Mouse (Mus musculus) kidney, adult 10 weeks (tissue): ENCODE data around the gene Olfr746. TPM values are rescaled to one million over a fixed set of nuclear protein-coding genes. Genes with fewer than 3 reads are reported as not detected.

Experiments
- polyA plus RNA-seq: library from polyadenylated mRNA; stranded (reverse); fragments of 350-450 nt; fragmentation: Illumina TruSeq; extraction: RNeasy Lipid Tissue Mini Kit (QIAGEN cat#74804); gene quantifications from one replicate; pipeline ENCODE4 v1.2.3, GENCODE M21; 2014; ENCODE audit warnings: low read depth, low replicate concordance

The Olfr746 gene
- not detected for polyA plus RNA-seq

GRCm38 (mm10) chr14:50646783-50647182, at the start of gene Olfr746:
Gene Olfr746 (plus strand): TSS chr14:50647083.

GRCm38 (mm10) chr14:50614579-50614978, 32.3 kb upstream of the Olfr746 start, which contains the start of gene Olfr744:
Gene Olfr744 (plus strand): TSS chr14:50614879.

GRCm38 (mm10) chr14:50639088-50639487, 7.8 kb upstream of the Olfr746 start, which contains the start of gene Olfr745:
Gene Olfr745 (plus strand): TSS chr14:50639388.

GRCm38 (mm10) chr14:50693106-50693505, 46.2 kb downstream of the Olfr746 start, which contains the start of gene Olfr747:
Gene Olfr747 (minus strand): TSS chr14:50693206.

Other genes with a start within 250 kb of the Olfr746 start
- not detected for gene Olfr738, start 239.5 kb upstream of the Olfr746 start, polyA plus RNA-seq
- gene Olfr739, start 228.5 kb upstream of the Olfr746 start, polyA plus RNA-seq = not detected
- not detected for gene Olfr740, start 201.5 kb upstream of the Olfr746 start, polyA plus RNA-seq
- gene Olfr741, start 174.3 kb upstream of the Olfr746 start, polyA plus RNA-seq = not detected
- not detected for gene Olfr742, start 143.5 kb upstream of the Olfr746 start, polyA plus RNA-seq
- gene Olfr743, start 125.2 kb upstream of the Olfr746 start, polyA plus RNA-seq = not detected
- not detected for gene Olfr744, start 32.2 kb upstream of the Olfr746 start, polyA plus RNA-seq
- gene Olfr745, start 7.7 kb upstream of the Olfr746 start, polyA plus RNA-seq = not detected
- not detected for gene Olfr747, start 46.1 kb downstream of the Olfr746 start, polyA plus RNA-seq
- gene Olfr748, start 60.3 kb downstream of the Olfr746 start, polyA plus RNA-seq = not detected
- gene Olfr749, start 98.0 kb downstream of the Olfr746 start, polyA plus RNA-seq = not detected
- gene Ttc5, start 138.4 kb downstream of the Olfr746 start, polyA plus RNA-seq = 13.3 TPM
- not detected for gene Ccnb1ip1, start 160.6 kb downstream of the Olfr746 start, polyA plus RNA-seq
- 28.9 TPM for gene Parp2, start 160.8 kb downstream of the Olfr746 start, polyA plus RNA-seq
- 6.9 TPM for gene Tep1, start 223.5 kb downstream of the Olfr746 start, polyA plus RNA-seq